Mouse (Mus musculus) lung, adult 18-20 months (tissue): ENCODE data around the gene Vmn2r-ps130.
"Not testable (repeated sequence)": the region's sequence is repeated elsewhere in the genome, so short reads cannot be mapped to it uniquely, and the experiment has no call there.

Experiments
- DNase-seq, 2 experiments: peaks; one replicate each; pipeline ENCODE4 v3.0.0; 2022; ENCODE audit warnings: mixed read lengths in 2 of 2

Gene Vmn2r-ps130

DNA sequence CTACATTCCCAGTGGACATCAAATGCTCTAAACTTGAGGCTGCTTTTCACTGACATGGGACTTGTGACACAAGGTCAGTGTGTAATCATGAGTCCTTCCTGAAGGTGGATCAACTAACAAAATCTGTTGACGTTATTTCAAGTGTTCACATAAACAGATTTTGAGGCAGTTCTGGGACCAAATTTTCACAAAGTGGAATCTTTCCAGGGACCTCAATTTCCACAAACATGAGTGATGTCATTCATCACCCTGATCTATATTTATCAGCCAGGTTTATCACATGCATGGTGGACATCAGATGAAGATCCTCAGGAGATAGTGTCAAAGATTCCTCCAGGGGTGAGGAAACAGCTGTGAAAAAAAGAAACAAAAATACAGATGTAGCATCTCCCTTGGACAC is at the start of gene Vmn2r-ps130:
TSS of gene Vmn2r-ps130 (plus strand) at position 301 of the 400 bp plus-strand sequence.
- DNase-seq = not testable (repeated sequence)
